Mouse (Mus musculus): ENCODE data around the gene Atp1a1. TPM values are rescaled to one million over a fixed set of nuclear protein-coding genes. Genes with fewer than 3 reads are reported as not detected.

Gene Atp1a1
- total and polyA plus RNA-seq, 2 experiments from 2014 or later, result 56.7 to 235 TPM

- no peaks in the 10 kb centered on the region for H3K4me1 ChIP-seq (ENCODE audit: insufficient read depth, low read length)
- DNase-seq (ENCODE audit: low spot score), result no peak
- WGBS, result 80% methylated on average over 8 of the region's 8 CpGs
- no peak overlapping the region for H3K9ac ChIP-seq (replicated peaks; ENCODE audit: low read length, poor library complexity, severe bottlenecking)
- H3K4me3 ChIP-seq (ENCODE audit: low read depth, low read length), result no peak overlapping the region
- H3K9me3 ChIP-seq (ENCODE audit: low read length), result peaks cover 3% of the 10 kb centered on the region; the same call in 1 of the 2 replicates
- no peak for TF ChIP-seq CTCF (IDR thresholded peaks at IDR 0.05)
- no peaks in the 10 kb centered on the region for H3K27me3 ChIP-seq (ENCODE audit: insufficient read depth, low read length)
- no peaks in the 10 kb centered on the region for H3K36me3 ChIP-seq (ENCODE audit: insufficient read depth, low read length)
- no peak overlapping the region for H3K4me2 ChIP-seq (ENCODE audit: low read depth, low read length, poor library complexity, severe bottlenecking)
- ATAC-seq (ENCODE audit: low FRiP score), result no peak
- H3K27ac ChIP-seq (ENCODE audit: low read depth, low read length), result no peak overlapping the region
Measured at GRCm38 (mm10) chr3:101617451-101617850, 13.0 kb upstream of the Atp1a1 start.

GRCm38 (mm10) chr3:101617007-101617406, 12.5 kb upstream of the Atp1a1 start:
- Histone ChIP-seq H3K4me1 (ENCODE audit: insufficient read depth, low read length) (no peaks in the 10 kb centered on the region), H3K4me2 (ENCODE audit: low read depth, low read length, poor library complexity, severe bottlenecking) (no peak overlapping the region), H3K27me3 (ENCODE audit: insufficient read depth, low read length) (no peaks in the 10 kb centered on the region), H3K9me3 (ENCODE audit: low read length) (peaks cover 3% of the 10 kb centered on the region; the same call in 1 of the 2 replicates), H3K9ac (replicated peaks; ENCODE audit: low read length, poor library complexity, severe bottlenecking) (no peak overlapping the region), H3K4me3 (ENCODE audit: low read depth, low read length) (no peak overlapping the region), H3K27ac (ENCODE audit: low read depth, low read length) (no peak overlapping the region), H3K36me3 (ENCODE audit: insufficient read depth, low read length) (no peaks in the 10 kb centered on the region)
- no peak for ATAC-seq (ENCODE audit: low FRiP score)
- TF ChIP-seq CTCF (IDR thresholded peaks at IDR 0.05), result peak; percentile 16; the same call in 1 of the 2 replicates
- no peak for DNase-seq (ENCODE audit: low spot score)

GRCm38 (mm10) chr3:101615856-101616255, 11.4 kb upstream of the Atp1a1 start:
- Histone ChIP-seq H3K4me1 (ENCODE audit: insufficient read depth, low read length) (no peaks in the 10 kb centered on the region), H3K4me2 (ENCODE audit: low read depth, low read length, poor library complexity, severe bottlenecking) (no peak overlapping the region), H3K36me3 (ENCODE audit: insufficient read depth, low read length) (no peaks in the 10 kb centered on the region), H3K27ac (ENCODE audit: low read depth, low read length) (no peak overlapping the region), H3K27me3 (ENCODE audit: insufficient read depth, low read length) (no peaks in the 10 kb centered on the region), H3K9ac (replicated peaks; ENCODE audit: low read length, poor library complexity, severe bottlenecking) (no peak overlapping the region), H3K9me3 (ENCODE audit: low read length) (peaks cover 3% of the 10 kb centered on the region; the same call in 1 of the 2 replicates), H3K4me3 (ENCODE audit: low read depth, low read length) (no peak overlapping the region)
- DNase-seq (ENCODE audit: low spot score), result no peak
- TF ChIP-seq CTCF (IDR thresholded peaks at IDR 0.05), result no peak
- 78% methylated on average over 6 of the region's 6 CpGs for WGBS
- no peak for ATAC-seq (ENCODE audit: low FRiP score)

GRCm38 (mm10) chr3:101611813-101612491, 7.5 kb upstream of the Atp1a1 start:
- Histone ChIP-seq H3K4me2 (ENCODE audit: low read depth, low read length, poor library complexity, severe bottlenecking) (no peak overlapping the region), H3K4me3 (ENCODE audit: low read depth, low read length) (no peak overlapping the region), H3K27ac (ENCODE audit: low read depth, low read length) (no peak overlapping the region), H3K9ac (replicated peaks; ENCODE audit: low read length, poor library complexity, severe bottlenecking) (no peak overlapping the region), H3K36me3 (ENCODE audit: insufficient read depth, low read length) (no peaks in the 10 kb centered on the region), H3K9me3 (ENCODE audit: low read length) (no peaks in the 10 kb centered on the region), H3K4me1 (ENCODE audit: insufficient read depth, low read length) (no peaks in the 10 kb centered on the region), H3K27me3 (ENCODE audit: insufficient read depth, low read length) (no peaks in the 10 kb centered on the region)
- DNase-seq (ENCODE audit: low spot score), result no peak
- ATAC-seq (ENCODE audit: low FRiP score), result no peak
- 61% methylated on average over 10 of the region's 10 CpGs for WGBS
- no peak for TF ChIP-seq CTCF (IDR thresholded peaks at IDR 0.05)

GRCm38 (mm10) chr3:101611012-101611812, 6.7 kb upstream of the Atp1a1 start:
- 64% methylated on average over 8 of the region's 8 CpGs for WGBS
- Histone ChIP-seq H3K27ac (ENCODE audit: low read depth, low read length) (no peak overlapping the region), H3K4me1 (ENCODE audit: insufficient read depth, low read length) (no peaks in the 10 kb centered on the region), H3K36me3 (ENCODE audit: insufficient read depth, low read length) (no peaks in the 10 kb centered on the region), H3K9me3 (ENCODE audit: low read length) (no peaks in the 10 kb centered on the region), H3K27me3 (ENCODE audit: insufficient read depth, low read length) (no peaks in the 10 kb centered on the region), H3K4me2 (ENCODE audit: low read depth, low read length, poor library complexity, severe bottlenecking) (no peak overlapping the region), H3K9ac (replicated peaks; ENCODE audit: low read length, poor library complexity, severe bottlenecking) (no peak overlapping the region), H3K4me3 (ENCODE audit: low read depth, low read length) (no peak overlapping the region)
- peak; percentile 13; the same call in 1 of the 2 replicates for TF ChIP-seq CTCF (IDR thresholded peaks at IDR 0.05)
- ATAC-seq (ENCODE audit: low FRiP score), result no peak
- peak; percentile 47 for DNase-seq (ENCODE audit: low spot score)

GRCm38 (mm10) chr3:101609302-101609701, 4.8 kb upstream of the Atp1a1 start:
- WGBS, result 93% methylated on average over 5 of the region's 5 CpGs
- ATAC-seq (ENCODE audit: low FRiP score) (no peak), DNase-seq (ENCODE audit: low spot score) (no peak)
- Histone ChIP-seq H3K4me1 (ENCODE audit: insufficient read depth, low read length) (no peaks in the 10 kb centered on the region), H3K36me3 (ENCODE audit: insufficient read depth, low read length) (no peaks in the 10 kb centered on the region), H3K27ac (ENCODE audit: low read depth, low read length) (no peak overlapping the region), H3K4me2 (ENCODE audit: low read depth, low read length, poor library complexity, severe bottlenecking) (no peak overlapping the region), H3K9me3 (ENCODE audit: low read length) (no peaks in the 10 kb centered on the region), H3K4me3 (ENCODE audit: low read depth, low read length) (no peak overlapping the region), H3K27me3 (ENCODE audit: insufficient read depth, low read length) (no peaks in the 10 kb centered on the region), H3K9ac (replicated peaks; ENCODE audit: low read length, poor library complexity, severe bottlenecking) (no peak overlapping the region)
- no peak for TF ChIP-seq CTCF (IDR thresholded peaks at IDR 0.05)
